Mouse (Mus musculus) hindlimb bud, embryonic 11.5 days (tissue): ENCODE measurements at regions not wholly inside any gene's neighbourhood (a gene's known extent, or its start where the extent isn't known, plus 50 kb on each side); places are given as distances from the start of the nearest gene placed in this dataset.

Source experiments
- DNase-seq: peaks from one replicate; pipeline ENCODE4 v3.0.0-alpha.2; 2012; ENCODE audit warnings: low read depth, low spot score; ENCODE audit errors: extremely low spot score

- no peak for DNase-seq
These were observed 90.8 kb upstream of the Rapgef5 start for GRCm38 (mm10) chr12:117425363-117426031.

GRCm38 (mm10) chr12:117427431-117427830 is 88.8 kb upstream of the Rapgef5 start:
- peak; percentile 28 for DNase-seq

GRCm38 (mm10) chr12:117430886-117431285 is 85.4 kb upstream of the Rapgef5 start:
- DNase-seq: no peak

- DNase-seq: no peak
These were observed 83.5 kb upstream of the Rapgef5 start for GRCm38 (mm10) chr12:117432788-117433187.

- no peak for DNase-seq
These were observed 79.3 kb upstream of the Rapgef5 start for GRCm38 (mm10) chr12:117437011-117437410.

- DNase-seq: no peak
These were observed 77.2 kb upstream of the Rapgef5 start for GRCm38 (mm10) chr12:117439015-117439605.

GRCm38 (mm10) chr12:117444247-117444989 is 71.9 kb upstream of the Rapgef5 start:
- no peak for DNase-seq

GRCm38 (mm10) chr12:117447223-117447622 is 69.1 kb upstream of the Rapgef5 start:
- DNase-seq: no peak

- DNase-seq: no peak
These were observed 68.2 kb upstream of the Rapgef5 start for GRCm38 (mm10) chr12:117447843-117448728.

- no peak for DNase-seq
These were observed 67.2 kb upstream of the Rapgef5 start for GRCm38 (mm10) chr12:117449080-117449479.

GRCm38 (mm10) chr12:117450106-117450505 is 66.2 kb upstream of the Rapgef5 start:
- DNase-seq: no peak

GRCm38 (mm10) chr12:117450871-117451270 is 65.4 kb upstream of the Rapgef5 start:
- no peak for DNase-seq

- DNase-seq: no peak
These were observed 64.8 kb upstream of the Rapgef5 start for GRCm38 (mm10) chr12:117451441-117451840.

GRCm38 (mm10) chr12:117455800-117456199 is 60.5 kb upstream of the Rapgef5 start:
- DNase-seq: no peak

- no peak for DNase-seq
These were observed 57.9 kb upstream of the Rapgef5 start for GRCm38 (mm10) chr12:117458132-117459070.

- no peak for DNase-seq
These were observed 56.7 kb upstream of the Rapgef5 start for GRCm38 (mm10) chr12:117459541-117459940.

- no peak for DNase-seq
These were observed 51.1 kb upstream of the Rapgef5 start for GRCm38 (mm10) chr12:117465206-117465605.

- DNase-seq: no peak
These were observed 50.3 kb upstream of the Rapgef5 start for GRCm38 (mm10) chr12:117465998-117466397.
